Mouse (Mus musculus): ENCODE data around the gene Tgoln1. TPM values are rescaled to one million over a fixed set of nuclear protein-coding genes. Genes with fewer than 3 reads are reported as not detected.

Tgoln1 gene
- total and polyA plus RNA-seq, 3 experiments, result 22.6 to 33.6 (median 23.5) TPM

DNA sequence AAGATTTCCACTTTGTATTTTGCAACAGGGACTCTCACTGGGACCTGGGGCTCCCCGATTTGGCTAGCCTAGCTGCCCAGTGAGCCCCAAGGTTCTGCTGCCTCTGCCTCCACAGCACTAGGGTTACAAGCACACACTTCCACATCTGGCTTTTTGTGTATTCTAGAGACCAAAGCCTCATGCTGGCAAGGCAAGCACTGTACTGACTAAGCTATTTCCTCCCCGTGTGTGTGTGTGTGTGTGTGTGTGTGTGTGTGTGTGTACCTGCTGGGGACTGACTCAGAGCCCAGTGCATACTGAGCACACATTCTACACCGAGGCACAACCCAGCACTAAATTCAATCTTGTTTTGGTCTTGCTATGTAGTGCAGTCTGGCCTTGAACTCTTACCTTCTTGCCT is 30.1 kb downstream of the Tgoln1 start:
- no peak for DNase-seq (ENCODE audit: extremely low read depth)
- H3K9ac ChIP-seq (ENCODE audit: insufficient read depth, low read depth), result no peak overlapping the region
- peaks cover 0 to 22% of the 10 kb centered on the region in 2 experiments; a peak in 2 of 4 replicates for H3K4me1 ChIP-seq (ENCODE audit: control insufficient read depth in 1 of 2, insufficient read depth in 2 of 2)
- H3K9me3 ChIP-seq (replicated peaks; ENCODE audit: low read length), result no peaks in the 10 kb centered on the region
- peaks cover 9 to 46% of the 10 kb centered on the region in 2 experiments for H3K36me3 ChIP-seq (replicated peaks in 1 of 2; ENCODE audit: control insufficient read depth in 1 of 2, insufficient read depth in 1 of 2, low read length in 1 of 2)
- no peak overlapping the region for H3K27ac ChIP-seq (ENCODE audit: insufficient read depth, low read depth)
- in situ Hi-C loops (cut with MboI; ENCODE audit: low pct_ligation_motif_present, low pct_unique_long_range_greater_than_20kb, low sequenced_read_pairs), result no loop called here
- H3K79me2 ChIP-seq (replicated peaks; ENCODE audit: control insufficient read depth, extremely low read depth, insufficient read depth, poor library complexity, severe bottlenecking), result no peaks in the 10 kb centered on the region
- no peaks in the 10 kb centered on the region for H3K27me3 ChIP-seq (replicated peaks)
- dilution Hi-C loops (cut with MboI; ENCODE audit: extremely low pct_ligation_motif_present, extremely low pct_unique_long_range_greater_than_20kb, low sequenced_read_pairs), result no loop called here
- TF ChIP-seq NRF1 (IDR thresholded peaks at IDR 0.05; ENCODE audit: low read depth, low read length), result no peak
- no peak for TF ChIP-seq USF1 (IDR thresholded peaks at IDR 0.05; ENCODE audit: low read depth, low read length)
- no peak for TF ChIP-seq TBP (conservative IDR thresholded peaks at IDR 0.05; ENCODE audit: low read depth, low read length)
- no peak for TF ChIP-seq MEF2A (IDR thresholded peaks at IDR 0.05; ENCODE audit: borderline replicate concordance, low read depth, low read length)
- no peak for TF ChIP-seq MAFK (IDR thresholded peaks at IDR 0.05; ENCODE audit: insufficient replicate concordance, low read length)
- no peak for TF ChIP-seq POLR2A (IDR thresholded peaks at IDR 0.05; ENCODE audit: low read depth, low read length)
- no peak for TF ChIP-seq MXI1 (IDR thresholded peaks at IDR 0.05; ENCODE audit: low read depth, low read length)
- TF ChIP-seq SMC3 (IDR thresholded peaks at IDR 0.05; ENCODE audit: low read depth, low read length), result no peak
- no peak for TF ChIP-seq CHD1 (IDR thresholded peaks at IDR 0.05; ENCODE audit: low read depth, low read length)
- TF ChIP-seq CTCF (conservative IDR thresholded peaks at IDR 0.05 in 1 of 2, IDR thresholded peaks at IDR 0.05 in 1 of 2; ENCODE audit: low read depth in 2 of 2, low read length in 2 of 2), result no peak
- TF ChIP-seq MAX (IDR thresholded peaks at IDR 0.05; ENCODE audit: low read length), result no peak
- no peak for TF ChIP-seq MAZ (IDR thresholded peaks at IDR 0.05; ENCODE audit: low read depth, low read length)
- no peak for TF ChIP-seq IRF4 (IDR thresholded peaks at IDR 0.05; ENCODE audit: low read depth, low read length)
- no peak for TF ChIP-seq GABPA (IDR thresholded peaks at IDR 0.05; ENCODE audit: insufficient replicate concordance, low read depth, low read length)
- no peak for TF ChIP-seq SIN3A (IDR thresholded peaks at IDR 0.05; ENCODE audit: low read length)
- TF ChIP-seq E2F4 (IDR thresholded peaks at IDR 0.05; ENCODE audit: insufficient replicate concordance, low read depth, low read length), result no peak
- no peak for TF ChIP-seq RCOR1 (conservative IDR thresholded peaks at IDR 0.05; ENCODE audit: low read depth, low read length)
- no peak for TF ChIP-seq JUN (IDR thresholded peaks at IDR 0.05; ENCODE audit: insufficient read depth, low read depth, low read length)
- no peak for TF ChIP-seq EP300 (IDR thresholded peaks at IDR 0.05; ENCODE audit: low read length)
- no peak for TF ChIP-seq NELFE (IDR thresholded peaks at IDR 0.05; ENCODE audit: low read depth, low read length)
- no peak overlapping the region for H3K4me2 ChIP-seq (ENCODE audit: insufficient read depth, low read depth, poor library complexity, severe bottlenecking)
- no peak overlapping the region for H3K4me3 ChIP-seq (replicated peaks in 1 of 3; ENCODE audit: low read depth in 2 of 3, low read length in 2 of 3, poor library complexity in 1 of 3)

- Histone ChIP-seq H3K9ac (ENCODE audit: insufficient read depth, low read depth) (no peak overlapping the region), H3K36me3 (replicated peaks in 1 of 2; ENCODE audit: control insufficient read depth in 1 of 2, insufficient read depth in 1 of 2, low read length in 1 of 2) (peaks cover 14 to 53% of the 10 kb centered on the region in 2 experiments), H3K9me3 (replicated peaks; ENCODE audit: low read length) (no peaks in the 10 kb centered on the region), H3K4me1 (ENCODE audit: control insufficient read depth in 1 of 2, insufficient read depth in 2 of 2) (peaks cover 0 to 22% of the 10 kb centered on the region in 2 experiments; a peak in 2 of 4 replicates), H3K27me3 (replicated peaks) (no peaks in the 10 kb centered on the region), H3K4me3 (replicated peaks in 1 of 3; ENCODE audit: low read depth in 2 of 3, low read length in 2 of 3, poor library complexity in 1 of 3) (no peak overlapping the region), H3K4me2 (ENCODE audit: insufficient read depth, low read depth, poor library complexity, severe bottlenecking) (no peak overlapping the region), H3K27ac (ENCODE audit: insufficient read depth, low read depth) (no peak overlapping the region), H3K79me2 (replicated peaks; ENCODE audit: control insufficient read depth, extremely low read depth, insufficient read depth, poor library complexity, severe bottlenecking) (no peaks in the 10 kb centered on the region)
- dilution Hi-C loops (cut with MboI; ENCODE audit: extremely low pct_ligation_motif_present, extremely low pct_unique_long_range_greater_than_20kb, low sequenced_read_pairs) (no loop called here), in situ Hi-C loops (cut with MboI; ENCODE audit: low pct_ligation_motif_present, low pct_unique_long_range_greater_than_20kb, low sequenced_read_pairs) (no loop called here)
- no peak for DNase-seq (ENCODE audit: extremely low read depth)
- TF ChIP-seq MXI1 (IDR thresholded peaks at IDR 0.05; ENCODE audit: low read depth, low read length) (no peak), POLR2AphosphoS2 (IDR thresholded peaks at IDR 0.05; ENCODE audit: low read depth, low read length) (no peak), TCF12 (IDR thresholded peaks at IDR 0.05; ENCODE audit: low read depth, low read length) (no peak), ZKSCAN1 (IDR thresholded peaks at IDR 0.05; ENCODE audit: borderline replicate concordance, low read depth, low read length) (no peak), HCFC1 (IDR thresholded peaks at IDR 0.05; ENCODE audit: low read depth, low read length) (no peak), JUN (IDR thresholded peaks at IDR 0.05; ENCODE audit: insufficient read depth, low read depth, low read length) (no peak), MAZ (IDR thresholded peaks at IDR 0.05; ENCODE audit: low read depth, low read length) (no peak)
These were observed 32.6 kb downstream of the Tgoln1 start for GRCm38 (mm10) chr6:72584154-72584553.

All from CH12.LX (cell line).